Mouse (Mus musculus) right cerebral cortex, adult 2 months (tissue): ENCODE results near the gene Nkx2-4.

Source experiments
- DNase-seq, 2 experiments: peaks; one replicate each; pipeline ENCODE4 v3.0.0; 2021 to 2022; ENCODE audit warnings: low spot score in 2 of 2

Nkx2-4 gene

DNA sequence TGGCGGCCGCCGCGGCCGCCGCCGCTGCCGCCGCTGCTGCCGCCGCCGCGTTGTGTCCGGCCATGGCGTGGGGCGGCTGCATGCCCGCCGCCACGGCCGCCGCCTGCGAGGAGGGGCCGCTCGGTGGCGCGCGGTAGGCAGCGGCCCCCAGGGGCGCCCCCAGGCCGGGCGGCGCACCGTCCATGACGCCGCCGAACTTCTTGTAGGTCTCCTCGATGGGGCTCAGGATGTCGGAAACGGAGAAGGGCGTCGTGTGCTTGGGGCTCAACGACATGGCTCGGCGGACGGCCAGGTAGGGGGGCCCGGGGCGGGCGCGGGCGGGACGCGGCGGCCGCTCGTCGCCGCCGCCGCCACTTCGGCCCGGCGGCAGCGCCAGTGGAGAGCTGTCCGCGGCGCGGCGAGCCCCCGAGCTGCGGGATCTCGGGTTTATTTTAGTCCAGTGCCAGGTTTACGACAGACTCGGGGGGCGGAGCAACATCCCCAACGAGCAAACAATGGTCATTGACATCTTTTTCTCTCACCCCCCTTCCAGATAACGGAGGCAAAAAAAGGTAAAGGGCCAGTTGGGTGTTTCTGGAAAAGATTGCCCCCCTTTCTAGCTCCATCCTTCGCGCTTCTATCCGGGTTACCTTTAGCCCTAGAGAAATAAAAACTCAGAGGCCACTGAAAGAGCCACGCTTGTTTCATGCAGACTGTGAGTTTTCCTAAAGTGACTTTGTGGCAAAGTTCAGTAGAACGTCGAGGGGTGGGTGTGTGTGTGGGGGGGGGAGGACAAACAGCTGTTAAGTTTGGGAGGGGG lies at the start of gene Nkx2-4:
Gene Nkx2-4 (minus strand): TSS at position 374 of the 799 bp plus-strand sequence.
- DNase-seq = no peak

- no peak for DNase-seq
Measured at GRCm38 (mm10) chr2:147127366-147127765, 42.1 kb upstream of the Nkx2-4 start.

GRCm38 (mm10) chr2:147119736-147120135 lies 34.5 kb upstream of the Nkx2-4 start:
- no peak for DNase-seq

- no peak for DNase-seq
Measured at GRCm38 (mm10) chr2:147086441-147086840, 1.2 kb upstream of the Nkx2-4 start.

GRCm38 (mm10) chr2:147085937-147086336 lies 692 bp upstream of the Nkx2-4 start:
- DNase-seq = no peak

GRCm38 (mm10) chr2:147084366-147085071 lies 726 bp downstream of the Nkx2-4 start:
- no peak for DNase-seq

GRCm38 (mm10) chr2:147083471-147084365 lies 1.5 kb downstream of the Nkx2-4 start:
- no peak for DNase-seq

- DNase-seq = no peak
Measured at GRCm38 (mm10) chr2:147082391-147082790, 2.9 kb downstream of the Nkx2-4 start.

DNA sequence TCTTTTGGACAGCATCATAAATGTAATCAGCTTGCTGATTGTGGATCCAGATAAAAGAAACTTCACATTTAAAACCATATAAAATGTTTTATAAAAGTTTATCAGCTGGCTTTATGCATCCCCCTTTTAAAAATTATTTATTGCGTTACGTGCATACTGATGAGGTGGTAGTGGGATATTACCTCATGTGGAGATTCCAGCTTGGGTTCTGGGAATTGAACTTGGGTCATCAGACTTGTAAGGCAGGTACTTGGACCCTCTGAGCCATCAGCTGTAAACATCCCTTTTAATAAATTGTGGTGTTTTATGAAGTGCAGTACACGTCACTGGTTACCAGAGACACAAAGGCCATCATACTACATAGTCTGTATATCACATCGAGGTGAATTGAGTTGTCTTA lies 10.8 kb downstream of the Nkx2-4 start:
- DNase-seq = no peak

- no peak for DNase-seq
Measured at GRCm38 (mm10) chr2:147073962-147074361, 11.3 kb downstream of the Nkx2-4 start.

- DNase-seq = no peak
Measured at GRCm38 (mm10) chr2:147070305-147070704, 14.9 kb downstream of the Nkx2-4 start.

GRCm38 (mm10) chr2:147069077-147069476 lies 16.2 kb downstream of the Nkx2-4 start:
- DNase-seq = no peak

DNA sequence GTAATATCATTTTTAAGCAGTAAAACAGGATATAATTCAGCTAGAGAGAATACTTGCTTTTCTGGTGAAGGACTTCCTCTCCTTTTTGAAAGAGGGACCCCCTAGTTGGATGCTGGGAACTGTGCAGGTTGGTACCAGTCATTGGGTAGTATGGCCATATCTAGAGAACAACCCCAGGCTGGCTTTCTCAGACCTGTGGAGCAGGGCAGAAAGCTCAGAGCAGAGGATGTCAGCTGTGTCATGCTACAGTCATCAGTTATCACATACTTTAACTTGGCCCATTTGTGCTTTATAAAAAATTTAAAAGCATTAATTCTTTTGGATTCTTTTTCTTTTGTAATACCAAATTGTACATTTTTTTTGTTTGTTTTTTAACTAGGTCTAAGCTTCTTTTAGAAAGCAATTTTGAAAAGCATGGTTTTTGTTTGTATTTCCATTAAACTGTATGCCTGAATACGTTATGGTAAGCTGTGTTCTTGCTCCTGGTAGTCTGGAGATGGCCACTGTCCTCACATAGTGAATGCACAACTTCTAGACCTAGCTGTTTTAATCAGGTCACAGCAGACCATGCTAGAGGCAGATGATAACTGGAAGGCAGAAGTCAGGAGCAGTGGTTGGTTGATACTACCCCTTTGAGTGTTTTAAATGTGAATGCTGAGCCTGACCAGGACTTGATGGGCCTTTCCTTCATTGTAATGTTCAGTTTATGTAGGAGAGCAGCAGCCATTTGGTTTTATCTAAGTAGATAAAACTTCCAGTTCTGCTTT lies 17.6 kb downstream of the Nkx2-4 start:
- DNase-seq = no peak

GRCm38 (mm10) chr2:147053229-147053892 lies 31.9 kb downstream of the Nkx2-4 start:
- DNase-seq = no peak

- no peak for DNase-seq
Measured at GRCm38 (mm10) chr2:147047051-147047450, 38.2 kb downstream of the Nkx2-4 start.

GRCm38 (mm10) chr2:147035864-147036263 lies 49.4 kb downstream of the Nkx2-4 start:
- no peak for DNase-seq
